ENCODE assay signal across 8 mouse cellular contexts in the genomic region with DNA sequence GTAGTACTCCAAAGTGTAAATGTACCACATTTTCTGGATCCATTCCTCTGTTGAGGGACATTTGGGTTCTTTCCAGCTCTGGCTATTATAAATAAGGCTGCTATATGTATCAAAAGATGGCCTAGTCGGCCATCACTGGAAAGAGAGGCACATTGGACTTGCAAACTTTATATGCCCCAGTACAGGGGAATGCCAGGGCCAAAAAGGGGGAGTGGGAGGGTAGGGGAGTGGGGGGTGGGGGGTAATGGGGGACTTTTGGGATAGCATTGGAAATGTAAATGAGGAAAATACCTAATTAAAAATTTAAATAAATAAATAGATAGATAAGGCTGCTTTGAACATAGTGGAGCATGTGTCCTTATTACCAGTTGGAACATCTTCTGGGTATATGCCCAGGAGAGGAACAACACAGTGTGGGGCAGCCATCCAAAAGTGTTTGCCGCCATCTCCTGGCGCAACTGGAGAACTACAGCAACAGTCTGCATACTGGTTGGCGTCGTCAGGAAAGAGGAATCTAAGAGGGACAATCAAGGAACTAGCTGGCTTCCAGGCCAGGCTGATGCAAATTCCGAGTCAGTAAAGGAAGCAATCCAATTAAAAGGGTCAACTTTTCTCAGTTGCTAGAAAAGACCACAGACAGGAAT. TPM values are rescaled to one million over a fixed set of nuclear protein-coding genes. Genes with fewer than 3 reads are reported as not detected.
DNase-seq lines count a peak whose midpoint lies in the region; ATAC-seq and TF ChIP-seq lines count a peak whose summit lies in the region.
"Not testable (repeated sequence)": the region's sequence is repeated elsewhere in the genome, so short reads cannot be mapped to it uniquely, and the experiment has no call there.

No protein-coding gene starts in this region.

- TF ChIP-seq CTCF in midbrain, postnatal 0 days (IDR thresholded peaks at IDR 0.05) = peak; percentile 88

- not testable (repeated sequence) for H3K9me3 ChIP-seq in embryonic facial prominence, embryonic 11.5 days (replicated peaks; ENCODE audit: control insufficient read depth, low read length); limb, embryonic 12.5 days; midbrain, postnatal 0 days (ENCODE audit: low read length)

- DNase-seq in 3T3-L1 (ENCODE audit: low read depth, low spot score) = peak; percentile 84
- DNase-seq in adrenal gland, postnatal 25 days = peak; percentile 73
- DNase-seq in embryonic facial prominence, embryonic 11.5 days (ENCODE audit: low spot score) = peak; percentile 74
- peak; percentile 90 for DNase-seq in heart, adult 11 months
- DNase-seq in kidney, adult 9 months = peak; percentile 63
- DNase-seq in midbrain, postnatal 0 days (ENCODE audit: low spot score) = peak; percentile 80
- DNase-seq in spleen, postnatal 10 days (ENCODE audit: low spot score in 2 of 2) = peak; percentile 43 to 72

- peak; percentile 86 for ATAC-seq in embryonic facial prominence, embryonic 11.5 days (replicated peaks; ENCODE audit: insufficient number of reproducible peaks, low FRiP score, low TSS enrichment, low read depth)
- peak; percentile 80 for ATAC-seq in limb, embryonic 12.5 days (ENCODE audit: insufficient number of reproducible peaks, insufficient read depth, low FRiP score, low TSS enrichment, low read depth)
- peak; percentile 90 for ATAC-seq in midbrain, postnatal 0 days (ENCODE audit: low FRiP score)

- H3K4me2 ChIP-seq in embryonic facial prominence, embryonic 11.5 days (ENCODE audit: low read depth, low read length); limb, embryonic 12.5 days; midbrain, postnatal 0 days (ENCODE audit: low read depth, low read length, poor library complexity, severe bottlenecking): not testable (repeated sequence)

- H3K36me3 ChIP-seq in embryonic facial prominence, embryonic 11.5 days (replicated peaks; ENCODE audit: control insufficient read depth, insufficient read depth, low read depth, low read length); limb, embryonic 12.5 days; midbrain, postnatal 0 days (ENCODE audit: insufficient read depth, low read length): not testable (repeated sequence)

- H3K4me3 ChIP-seq in embryonic facial prominence, embryonic 11.5 days (ENCODE audit: low read depth, low read length); limb, embryonic 12.5 days (replicated peaks); midbrain, postnatal 0 days (ENCODE audit: low read depth, low read length): not testable (repeated sequence)

- H3K4me1 ChIP-seq in embryonic facial prominence, embryonic 11.5 days (ENCODE audit: control insufficient read depth, insufficient read depth, low read length); limb, embryonic 12.5 days (replicated peaks); midbrain, postnatal 0 days (ENCODE audit: insufficient read depth, low read length): not testable (repeated sequence)

- WGBS in embryonic facial prominence, embryonic 11.5 days = 3% methylated on average over 6 of the region's 6 CpGs
- 6% methylated on average over 6 of the region's 6 CpGs for WGBS in limb, embryonic 12.5 days
- 5% methylated on average over 6 of the region's 6 CpGs for WGBS in midbrain, postnatal 0 days

- not testable (repeated sequence) for H3K9ac ChIP-seq in embryonic facial prominence, embryonic 11.5 days (replicated peaks; ENCODE audit: low read length); limb, embryonic 12.5 days (replicated peaks); midbrain, postnatal 0 days (replicated peaks; ENCODE audit: low read length, poor library complexity, severe bottlenecking)

- H3K27me3 ChIP-seq in embryonic facial prominence, embryonic 11.5 days (ENCODE audit: control insufficient read depth, insufficient read depth, low read length); limb, embryonic 12.5 days; midbrain, postnatal 0 days (ENCODE audit: insufficient read depth, low read length): not testable (repeated sequence)

- H3K27ac ChIP-seq in embryonic facial prominence, embryonic 11.5 days (replicated peaks; ENCODE audit: low read depth, low read length); limb, embryonic 12.5 days; midbrain, postnatal 0 days (ENCODE audit: low read depth, low read length): not testable (repeated sequence)

RNA-seq across cellular contexts. Expression of gene Pdss1, which starts 30.8 kb away (rescaled TPM):
- total RNA-seq in adrenal gland, postnatal 25 days (2021) = 6.7 and 7.5 TPM in 2 replicates
- polyA plus RNA-seq in embryonic facial prominence, embryonic 11.5 days (2014; fragmentation: Nextera tagmentation; extraction: Ambion mirVana) = 21.9 and 25.8 TPM in 2 replicates
- 19.9 and 20.0 TPM in 2 replicates for polyA plus RNA-seq in limb, embryonic 12.5 days (2016; fragmentation: Nextera tagmentation; extraction: Ambion mirVana)
- 28.1 and 39.1 TPM in 2 replicates for total RNA-seq in midbrain, postnatal 0 days (2014; rRNA removed)
- 23.3 and 24.2 TPM in 2 replicates for polyA plus RNA-seq in midbrain, postnatal 0 days (2015; fragmentation: Nextera tagmentation; extraction: Ambion mirVana)
